Mouse (Mus musculus): Measurements from ENCODE around the gene Gab3.

The Gab3 gene

GRCm38 (mm10) chrX:75084774-75085508 lies at the start of gene Gab3:
Gab3 (minus strand) TSS chrX:75085458.
- in situ Hi-C loops (cut with MboI; ENCODE audit: low pct_unique_long_range_greater_than_20kb in 1 of 2, low sequenced_read_pairs in 2 of 2, unreplicated experiment in 1 of 2), result no loop called here

- in situ Hi-C loops (cut with MboI; ENCODE audit: low pct_unique_long_range_greater_than_20kb in 1 of 2, low sequenced_read_pairs in 2 of 2, unreplicated experiment in 1 of 2), result no loop called here
Measured at GRCm38 (mm10) chrX:75130467-75131160, 45.4 kb upstream of the Gab3 start, which contains the start of gene Mpp1. Mpp1 (minus strand) TSS chrX:75131016.

- in situ Hi-C loops (cut with MboI; ENCODE audit: low pct_unique_long_range_greater_than_20kb in 1 of 2, low sequenced_read_pairs in 2 of 2, unreplicated experiment in 1 of 2), result no loop called here
Measured at GRCm38 (mm10) chrX:75129474-75129873, 44.2 kb upstream of the Gab3 start.

GRCm38 (mm10) chrX:75128333-75128980 lies 43.2 kb upstream of the Gab3 start:
- in situ Hi-C loops (cut with MboI; ENCODE audit: low pct_unique_long_range_greater_than_20kb in 1 of 2, low sequenced_read_pairs in 2 of 2, unreplicated experiment in 1 of 2), result no loop called here

GRCm38 (mm10) chrX:75126893-75127292 lies 41.6 kb upstream of the Gab3 start:
- in situ Hi-C loops (cut with MboI; ENCODE audit: low pct_unique_long_range_greater_than_20kb in 1 of 2, low sequenced_read_pairs in 2 of 2, unreplicated experiment in 1 of 2), result no loop called here

GRCm38 (mm10) chrX:75125606-75126005 lies 40.3 kb upstream of the Gab3 start:
- in situ Hi-C loops (cut with MboI; ENCODE audit: low pct_unique_long_range_greater_than_20kb in 1 of 2, low sequenced_read_pairs in 2 of 2, unreplicated experiment in 1 of 2), result no loop called here

- in situ Hi-C loops (cut with MboI; ENCODE audit: low pct_unique_long_range_greater_than_20kb in 1 of 2, low sequenced_read_pairs in 2 of 2, unreplicated experiment in 1 of 2), result no loop called here
Measured at GRCm38 (mm10) chrX:75115550-75115949, 30.3 kb upstream of the Gab3 start.

GRCm38 (mm10) chrX:75102293-75102692 lies 17.0 kb upstream of the Gab3 start:
- in situ Hi-C loops (cut with MboI; ENCODE audit: low pct_unique_long_range_greater_than_20kb in 1 of 2, low sequenced_read_pairs in 2 of 2, unreplicated experiment in 1 of 2), result no loop called here

- in situ Hi-C loops (cut with MboI; ENCODE audit: low pct_unique_long_range_greater_than_20kb in 1 of 2, low sequenced_read_pairs in 2 of 2, unreplicated experiment in 1 of 2), result no loop called here
Measured at GRCm38 (mm10) chrX:75098799-75099198, 13.5 kb upstream of the Gab3 start.

GRCm38 (mm10) chrX:75096163-75096770 lies 11.0 kb upstream of the Gab3 start:
- in situ Hi-C loops (cut with MboI; ENCODE audit: low pct_unique_long_range_greater_than_20kb in 1 of 2, low sequenced_read_pairs in 2 of 2, unreplicated experiment in 1 of 2), result no loop called here

- in situ Hi-C loops (cut with MboI; ENCODE audit: low pct_unique_long_range_greater_than_20kb in 1 of 2, low sequenced_read_pairs in 2 of 2, unreplicated experiment in 1 of 2), result no loop called here
Measured at GRCm38 (mm10) chrX:75095369-75096162, 10.3 kb upstream of the Gab3 start, which contains the start of gene Dkc1. Dkc1 (plus strand) TSS chrX:75095854.

GRCm38 (mm10) chrX:75085654-75086053 lies 396 bp upstream of the Gab3 start:
- in situ Hi-C loops (cut with MboI; ENCODE audit: low pct_unique_long_range_greater_than_20kb in 1 of 2, low sequenced_read_pairs in 2 of 2, unreplicated experiment in 1 of 2), result no loop called here

- in situ Hi-C loops (cut with MboI; ENCODE audit: low pct_unique_long_range_greater_than_20kb in 1 of 2, low sequenced_read_pairs in 2 of 2, unreplicated experiment in 1 of 2), result no loop called here
Measured at GRCm38 (mm10) chrX:75083982-75084773, 1.1 kb downstream of the Gab3 start.

GRCm38 (mm10) chrX:75082351-75082750 lies 2.9 kb downstream of the Gab3 start:
- in situ Hi-C loops (cut with MboI; ENCODE audit: low pct_unique_long_range_greater_than_20kb in 1 of 2, low sequenced_read_pairs in 2 of 2, unreplicated experiment in 1 of 2), result no loop called here

GRCm38 (mm10) chrX:75056120-75056775 lies 29.0 kb downstream of the Gab3 start:
- in situ Hi-C loops (cut with MboI; ENCODE audit: low pct_unique_long_range_greater_than_20kb in 1 of 2, low sequenced_read_pairs in 2 of 2, unreplicated experiment in 1 of 2), result no loop called here

GRCm38 (mm10) chrX:75046921-75047635 lies 38.2 kb downstream of the Gab3 start:
- in situ Hi-C loops (cut with MboI; ENCODE audit: low pct_unique_long_range_greater_than_20kb in 1 of 2, low sequenced_read_pairs in 2 of 2, unreplicated experiment in 1 of 2), result no loop called here
